Mouse (Mus musculus): Measurements from ENCODE around the gene Ap2a1.

Ap2a1 gene

GRCm38 (mm10) chr7:44954091-44954885 lies 25.0 kb upstream of the Ap2a1 start:
- in situ Hi-C loops (cut with MboI, MseI), result loop anchor here (10.0 kb wide), 1 partner anchor 229 kb away; no protein-coding TSS in a partner anchor

- in situ Hi-C loops (cut with MboI, MseI), result loop anchor here (10.0 kb wide), 1 partner anchor 229 kb away; no protein-coding TSS in a partner anchor
Measured at GRCm38 (mm10) chr7:44953561-44953960, 24.3 kb upstream of the Ap2a1 start.

GRCm38 (mm10) chr7:44952611-44953306 lies 23.5 kb upstream of the Ap2a1 start:
- in situ Hi-C loops (cut with MboI, MseI), result loop anchor here (10.0 kb wide), 1 partner anchor 228 kb away; no protein-coding TSS in a partner anchor

- in situ Hi-C loops (cut with MboI, MseI), result loop anchor here (10.0 kb wide), 1 partner anchor 227 kb away; no protein-coding TSS in a partner anchor
Measured at GRCm38 (mm10) chr7:44951960-44952359, 22.7 kb upstream of the Ap2a1 start.

GRCm38 (mm10) chr7:44949922-44950321 lies 20.6 kb upstream of the Ap2a1 start:
- in situ Hi-C loops (cut with MboI, MseI), result loop anchor here (10.0 kb wide), 1 partner anchor 225 kb away; no protein-coding TSS in a partner anchor

GRCm38 (mm10) chr7:44942904-44943303 lies 13.6 kb upstream of the Ap2a1 start, which contains the start of gene Tsks:
TSS of gene Tsks (plus strand) at chr7:44943204.
- in situ Hi-C loops (cut with MboI, MseI), result no loop called here

- in situ Hi-C loops (cut with MboI, MseI), result no loop called here
Measured at GRCm38 (mm10) chr7:44938680-44939079, 9.4 kb upstream of the Ap2a1 start.

GRCm38 (mm10) chr7:44928570-44928969 lies 726 bp downstream of the Ap2a1 start:
- in situ Hi-C loops (cut with MboI, MseI), result no loop called here

- in situ Hi-C loops (cut with MboI, MseI), result no loop called here
Measured at GRCm38 (mm10) chr7:44925468-44925867, 3.8 kb downstream of the Ap2a1 start.

GRCm38 (mm10) chr7:44922530-44922929 lies 6.8 kb downstream of the Ap2a1 start:
- in situ Hi-C loops (cut with MboI, MseI), result no loop called here

GRCm38 (mm10) chr7:44919127-44919526 lies 10.2 kb downstream of the Ap2a1 start:
- in situ Hi-C loops (cut with MboI, MseI), result loop anchor here (5.0 kb wide), 1 partner anchor 38 kb away; no protein-coding TSS in a partner anchor

GRCm38 (mm10) chr7:44918219-44918618 lies 11.1 kb downstream of the Ap2a1 start:
- in situ Hi-C loops (cut with MboI, MseI), result loop anchor here (5.0 kb wide), 1 partner anchor 39 kb away; no protein-coding TSS in a partner anchor

GRCm38 (mm10) chr7:44916881-44917280 lies 12.4 kb downstream of the Ap2a1 start:
- in situ Hi-C loops (cut with MboI, MseI), result loop anchor here (5.0 kb wide), 1 partner anchor 40 kb away; no protein-coding TSS in a partner anchor

- in situ Hi-C loops (cut with MboI, MseI), result loop anchor here (5.0 kb wide), 1 partner anchor 41 kb away; no protein-coding TSS in a partner anchor
Measured at GRCm38 (mm10) chr7:44916191-44916590, 13.1 kb downstream of the Ap2a1 start.

- in situ Hi-C loops (cut with MboI, MseI), result loop anchor here (5.0 kb wide), 1 partner anchor 42 kb away; no protein-coding TSS in a partner anchor
Measured at GRCm38 (mm10) chr7:44915314-44915713, 14.0 kb downstream of the Ap2a1 start.

GRCm38 (mm10) chr7:44914396-44914795 lies 14.9 kb downstream of the Ap2a1 start:
- in situ Hi-C loops (cut with MboI, MseI), result no loop called here

- in situ Hi-C loops (cut with MboI, MseI), result no loop called here
Measured at GRCm38 (mm10) chr7:44908706-44909476, 20.4 kb downstream of the Ap2a1 start.

GRCm38 (mm10) chr7:44905430-44905829 lies 23.9 kb downstream of the Ap2a1 start:
- in situ Hi-C loops (cut with MboI, MseI), result no loop called here

GRCm38 (mm10) chr7:44901230-44901722 lies 28.0 kb downstream of the Ap2a1 start:
- in situ Hi-C loops (cut with MboI, MseI), result no loop called here

GRCm38 (mm10) chr7:44900632-44901031 lies 28.7 kb downstream of the Ap2a1 start:
- in situ Hi-C loops (cut with MboI, MseI), result no loop called here

- in situ Hi-C loops (cut with MboI, MseI), result loop anchor here (10.0 kb wide), 1 partner anchor 344 kb away; the partner anchor contains the start of gene Nr1h2
Measured at GRCm38 (mm10) chr7:44898607-44899006, 30.7 kb downstream of the Ap2a1 start.

All from T-helper 2 cell (primary cell).